Mouse (Mus musculus) lung, embryonic 14.5 days (tissue): ENCODE measurements at regions not wholly inside any gene's neighbourhood (a gene's known extent, or its start where the extent isn't known, plus 50 kb on each side); places are given as distances from the start of the nearest gene placed in this dataset.
"Not testable (repeated sequence)": the region's sequence is repeated elsewhere in the genome, so short reads cannot be mapped to it uniquely, and the experiment has no call there.

ENCODE experiments used
- ATAC-seq: fragments of 200-750 bp; cut with Nextera tagmentation; 2 replicates; pipeline ENCODE4 v1.8.0; 2017; ENCODE audit warnings: mild to moderate bottlenecking, moderate TSS enrichment, moderate library complexity; ENCODE audit not compliant: insufficient read depth
- DNase-seq: peaks from one replicate; pipeline ENCODE4 v3.0.0-alpha.2; 2015
- H3K27ac ChIP-seq: fragments of 300-500 bp; sonication (generic); 2 replicates; pipeline ENCODE4 v1.5.1; 2014; ENCODE audit warnings: low read depth, mild to moderate bottlenecking, moderate library complexity
- H3K27me3 ChIP-seq: fragments of 300-500 bp; sonication (generic); 2 replicates; pipeline ENCODE4 v1.6.1; 2014; ENCODE audit warnings: low read length, control low read depth; ENCODE audit not compliant: insufficient read depth
- H3K36me3 ChIP-seq: fragments of 300-500 bp; sonication (generic); 2 replicates; pipeline ENCODE4 v1.6.1; 2014; ENCODE audit warnings: control low read depth; ENCODE audit not compliant: insufficient read depth
- H3K4me1 ChIP-seq: fragments of 300-500 bp; sonication (generic); 2 replicates; pipeline ENCODE4 v1.6.1; 2014; ENCODE audit warnings: antibody characterized with exemption, control low read depth; ENCODE audit not compliant: insufficient read depth
- H3K4me2 ChIP-seq: fragments of 300-500 bp; sonication (generic); 2 replicates; pipeline ENCODE4 v1.6.1; 2014; ENCODE audit warnings: mild to moderate bottlenecking
- H3K4me3 ChIP-seq: fragments of 300-500 bp; sonication (generic); 2 replicates; pipeline ENCODE4 v1.5.1; 2014; ENCODE audit warnings: low read depth, low read length
- H3K9ac ChIP-seq: fragments of 300-500 bp; sonication (generic); 2 replicates; pipeline ENCODE4 v1.6.1; 2014
- H3K9me3 ChIP-seq: fragments of 300-500 bp; sonication (generic); 2 replicates; pipeline ENCODE4 v1.6.1; 2016; ENCODE audit warnings: low read depth, low read length, control low read depth
- CTCF ChIP-seq: IDR thresholded peaks from 2 replicates; pipeline ENCODE4 v1.5.1; 2016; ENCODE audit warnings: antibody characterized with exemption, low read depth
- WGBS: fragments of 180-500 bp; shearing (Covaris S2); extraction: QIAGEN DNeasy Blood & Tissue Kit; methylation state at CpG from one replicate; pipeline ENCODE4 v1.1.7; 2014; 5-methylcytosine and 5-hydroxymethylcytosine counted together

DNA sequence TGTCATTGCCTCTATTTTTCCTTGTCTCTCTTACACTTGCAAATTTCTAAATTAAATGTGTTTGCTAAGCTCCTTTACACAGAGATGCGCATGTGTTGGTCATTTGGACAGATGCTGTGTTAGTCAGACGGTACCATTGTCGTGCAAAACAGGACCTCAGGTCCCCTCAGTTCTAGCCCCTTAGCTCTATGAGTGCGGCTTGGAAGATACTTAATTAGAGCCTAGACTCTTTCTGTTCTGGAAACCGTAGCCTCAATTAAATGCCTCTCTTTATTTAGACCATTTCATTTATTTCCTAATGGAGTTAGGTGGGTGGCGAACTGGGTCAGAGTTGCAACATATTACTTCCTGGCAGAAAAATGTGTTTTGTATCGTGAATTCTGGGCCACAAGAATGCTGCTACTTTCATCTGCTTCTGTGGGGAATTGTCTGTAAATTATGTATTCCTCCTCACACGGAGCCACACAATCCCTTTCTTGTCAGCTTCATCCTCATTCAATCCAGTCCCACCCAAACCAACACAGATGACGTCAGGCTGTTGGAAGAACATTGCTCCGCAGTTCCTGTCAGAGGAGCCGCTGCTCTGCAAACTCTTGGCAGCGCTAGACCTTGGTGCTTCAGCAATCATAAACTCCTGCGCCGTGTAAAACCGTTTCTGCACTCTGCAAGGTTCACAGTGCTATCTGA is 345.4 kb upstream of the Nova1 start:
- DNase-seq (peak; percentile 82), ATAC-seq (peak; percentile 74)
- 0 out of 2 replicates have a peak, but pooled peaks cover 4% of the 10 kb centered on the region for H3K4me1 ChIP-seq
- H3K9ac ChIP-seq, result no peak overlapping the region
- H3K27ac ChIP-seq, result no peak overlapping the region
- H3K4me2 ChIP-seq, result peak overlapping the region; percentile 45
- no peak for TF ChIP-seq CTCF
- no peaks in the 10 kb centered on the region for H3K36me3 ChIP-seq
- H3K4me3 ChIP-seq, result no peak overlapping the region
- no peaks in the 10 kb centered on the region for H3K27me3 ChIP-seq
- no peaks in the 10 kb centered on the region for H3K9me3 ChIP-seq
- WGBS, result 27% methylated on average over 15 of the region's 15 CpGs

DNA sequence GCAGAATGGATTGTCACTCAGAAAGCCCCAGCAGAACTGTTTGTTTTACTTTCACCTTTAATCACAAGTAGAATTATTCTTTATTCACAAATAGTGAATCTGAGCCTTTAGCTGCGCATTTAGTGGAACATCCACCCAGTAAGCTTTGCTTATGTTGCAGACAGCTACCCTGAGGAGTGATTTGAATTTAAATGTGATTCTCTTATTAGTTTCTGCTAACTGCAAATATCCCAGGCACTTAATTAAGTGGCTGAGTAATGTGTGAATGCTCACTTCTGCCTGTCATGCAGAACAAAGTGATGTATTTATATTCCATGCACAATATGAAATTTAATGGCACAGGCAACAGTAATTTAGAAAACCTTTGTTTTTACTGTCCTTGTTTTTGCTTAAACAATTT is 344.4 kb upstream of the Nova1 start:
- no peak overlapping the region for H3K27ac ChIP-seq

GRCm38 (mm10) chr12:47162624-47163151 is 344.0 kb upstream of the Nova1 start:
- peak; percentile 63 for DNase-seq
- 6% methylated on average over 6 of the region's 6 CpGs for WGBS
- no peak for TF ChIP-seq CTCF

More for the DNA sequence above, 344.4 kb upstream of the Nova1 start:
- ATAC-seq, result no peak
- WGBS, result 16% methylated on average over 1 of the region's 1 CpGs
- no peak for DNase-seq
- no peak overlapping the region for H3K9ac ChIP-seq
- no peaks in the 10 kb centered on the region for H3K36me3 ChIP-seq
- H3K9me3 ChIP-seq, result no peaks in the 10 kb centered on the region
- no peak overlapping the region for H3K4me3 ChIP-seq
- no peak for TF ChIP-seq CTCF
- no peak overlapping the region for H3K4me2 ChIP-seq
- H3K27me3 ChIP-seq, result no peaks in the 10 kb centered on the region
- 0 out of 2 replicates have a peak, but pooled peaks cover 4% of the 10 kb centered on the region for H3K4me1 ChIP-seq

GRCm38 (mm10) chr12:47160626-47161025 is 341.9 kb upstream of the Nova1 start:
- 24% methylated on average over 1 of the region's 1 CpGs for WGBS
- Histone ChIP-seq H3K4me3 (no peak overlapping the region), H3K27me3 (no peaks in the 10 kb centered on the region), H3K9ac (no peak overlapping the region), H3K4me2 (no peak overlapping the region), H3K36me3 (no peaks in the 10 kb centered on the region), H3K27ac (no peak overlapping the region), H3K9me3 (no peaks in the 10 kb centered on the region), H3K4me1 (0 out of 2 replicates have a peak, but pooled peaks cover 4% of the 10 kb centered on the region)
- peak; percentile 87 for DNase-seq
- ATAC-seq, result peak; percentile 64; the same call in 1 of the 2 replicates
- TF ChIP-seq CTCF, result no peak

More at GRCm38 (mm10) chr12:47162624-47163151, 344.0 kb upstream of the Nova1 start:
- no peaks in the 10 kb centered on the region for H3K9me3 ChIP-seq
- H3K4me2 ChIP-seq, result 0 out of 2 replicates have a peak overlapping the region, but pooled peaks have one; percentile 3
- 0 out of 2 replicates have a peak, but pooled peaks cover 4% of the 10 kb centered on the region for H3K4me1 ChIP-seq
- no peak overlapping the region for H3K27ac ChIP-seq
- H3K4me3 ChIP-seq, result no peak overlapping the region
- H3K9ac ChIP-seq, result no peak overlapping the region
- no peaks in the 10 kb centered on the region for H3K27me3 ChIP-seq
- ATAC-seq, result peak; percentile 64; the same call in 1 of the 2 replicates
- no peaks in the 10 kb centered on the region for H3K36me3 ChIP-seq

- not testable (repeated sequence) for H3K27me3 ChIP-seq, H3K4me2 ChIP-seq, DNase-seq, H3K9me3 ChIP-seq, H3K4me3 ChIP-seq, H3K27ac ChIP-seq, H3K9ac ChIP-seq, ATAC-seq, H3K36me3 ChIP-seq, H3K4me1 ChIP-seq
- WGBS, result 57% methylated on average over 3 of the region's 3 CpGs
Measured at GRCm38 (mm10) chr12:47155916-47156315, 337.2 kb upstream of the Nova1 start.

GRCm38 (mm10) chr12:47140677-47141076 is 321.9 kb upstream of the Nova1 start:
- Histone ChIP-seq H3K27ac (no peak overlapping the region), H3K4me2 (no peak overlapping the region), H3K27me3 (no peaks in the 10 kb centered on the region), H3K4me3 (no peak overlapping the region), H3K9me3 (no peaks in the 10 kb centered on the region), H3K4me1 (no peaks in the 10 kb centered on the region), H3K9ac (no peak overlapping the region), H3K36me3 (no peaks in the 10 kb centered on the region)
- DNase-seq (no peak), ATAC-seq (no peak)
- 63% methylated on average over 4 of the region's 4 CpGs for WGBS
- no peak for TF ChIP-seq CTCF

DNA sequence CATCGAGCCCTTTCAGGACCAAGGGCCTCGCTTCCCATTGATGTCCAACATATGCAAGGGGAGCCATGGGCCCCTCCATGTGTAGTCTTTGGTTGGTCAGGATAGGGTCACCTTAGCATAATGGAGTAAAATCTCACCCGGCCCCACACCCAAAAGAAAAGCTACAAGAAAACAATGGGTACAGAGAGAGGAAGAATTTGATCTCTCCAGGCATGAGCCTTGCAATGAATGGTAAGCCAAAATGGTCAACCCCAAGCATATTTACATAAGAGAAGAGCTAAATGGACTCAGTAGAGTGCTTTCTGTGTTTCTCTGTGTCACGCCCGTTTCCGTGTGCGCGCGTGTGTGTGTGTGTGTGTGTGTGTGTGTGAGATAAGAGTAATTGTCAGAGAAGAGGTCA is 311.1 kb upstream of the Nova1 start:
- H3K4me1 ChIP-seq, result no peaks in the 10 kb centered on the region
- no peaks in the 10 kb centered on the region for H3K27me3 ChIP-seq
- no peak overlapping the region for H3K4me2 ChIP-seq
- WGBS, result 87% methylated on average over 9 of the region's 9 CpGs
- no peak overlapping the region for H3K4me3 ChIP-seq
- ATAC-seq (no peak), DNase-seq (no peak)
- no peak overlapping the region for H3K9ac ChIP-seq
- TF ChIP-seq CTCF, result no peak
- H3K36me3 ChIP-seq, result no peaks in the 10 kb centered on the region
- no peaks in the 10 kb centered on the region for H3K9me3 ChIP-seq
- no peak overlapping the region for H3K27ac ChIP-seq
